Comparison of ENCODE assay signal across 8 mouse cellular contexts in genomic region chr4:70220277-70221180, GRCm38 (mm10).
DNase-seq lines count a peak whose midpoint lies in the region; ATAC-seq lines count a peak whose summit lies in the region.

No protein-coding gene starts in this region.

- H3K27ac ChIP-seq in hindbrain, embryonic 15.5 days (replicated peaks) = 0 out of 2 replicates have a peak overlapping the region, but pooled peaks have one; percentile 12
- no peak overlapping the region for H3K27ac ChIP-seq in hindbrain, embryonic 11.5 days (ENCODE audit: low read depth, low read length)

- peaks cover 10% of the 10 kb centered on the region; the same call in 1 of the 2 replicates for H3K4me1 ChIP-seq in hindbrain, embryonic 15.5 days (replicated peaks)
- no peaks in the 10 kb centered on the region for H3K4me1 ChIP-seq in hindbrain, embryonic 11.5 days (replicated peaks; ENCODE audit: control insufficient read depth, insufficient read depth, low read length)

- H3K36me3 ChIP-seq in hindbrain, embryonic 15.5 days = peaks cover 19% of the 10 kb centered on the region
- 0 out of 2 replicates have a peak, but pooled peaks cover 3% of the 10 kb centered on the region for H3K36me3 ChIP-seq in hindbrain, embryonic 11.5 days (ENCODE audit: control insufficient read depth, insufficient read depth, low read length)

- H3K4me3 ChIP-seq in hindbrain, embryonic 15.5 days = no peak overlapping the region
- H3K4me3 ChIP-seq in hindbrain, embryonic 11.5 days (ENCODE audit: low read depth, low read length) = no peak overlapping the region

- no peak overlapping the region for H3K4me2 ChIP-seq in hindbrain, embryonic 15.5 days
- no peak overlapping the region for H3K4me2 ChIP-seq in hindbrain, embryonic 11.5 days (replicated peaks; ENCODE audit: low read depth, low read length)

- H3K9ac ChIP-seq in hindbrain, embryonic 15.5 days = no peak overlapping the region
- H3K9ac ChIP-seq in hindbrain, embryonic 11.5 days (ENCODE audit: low read depth, low read length) = no peak overlapping the region

- WGBS in hindbrain, embryonic 15.5 days = 59% methylated on average over 10 of the region's 10 CpGs
- WGBS in hindbrain, embryonic 11.5 days = 85% methylated on average over 10 of the region's 10 CpGs

- H3K9me3 ChIP-seq in hindbrain, embryonic 15.5 days = no peaks in the 10 kb centered on the region
- no peaks in the 10 kb centered on the region for H3K9me3 ChIP-seq in hindbrain, embryonic 11.5 days (ENCODE audit: control insufficient read depth, low read length)

- no peaks in the 10 kb centered on the region for H3K27me3 ChIP-seq in hindbrain, embryonic 15.5 days
- H3K27me3 ChIP-seq in hindbrain, embryonic 11.5 days (ENCODE audit: control insufficient read depth, insufficient read depth, low read length) = no peaks in the 10 kb centered on the region

- no peak for DNase-seq in hindbrain, embryonic 11.5 days (ENCODE audit: low spot score)
- peak; percentile 66 for DNase-seq in adrenal gland, postnatal 14 days
- DNase-seq in heart, adult 8-10 months (ENCODE audit: low spot score) = peak; percentile 86
- peak; percentile 34 for DNase-seq in kidney, postnatal 10 days
- peak; percentile 36 for DNase-seq in lung, postnatal 14 days
- DNase-seq in B cell, adult 2 months = no peak
- DNase-seq in cerebellum, postnatal 14 days = no peak

- no peak; the same call in 1 of the 2 replicates for ATAC-seq in hindbrain, embryonic 15.5 days (ENCODE audit: low FRiP score, low read depth)
- ATAC-seq in hindbrain, embryonic 11.5 days (ENCODE audit: low FRiP score) = no peak

Comparison
In these comparisons a context has a peak if more than half of its experiments do, and no peak if none do; other contexts are left out.
1. DNase-seq: peak in adrenal gland, postnatal 14 days (single experiment), heart, adult 8-10 months (single experiment), kidney, postnatal 10 days (single experiment) and lung, postnatal 14 days (single experiment); none in hindbrain, embryonic 11.5 days (single experiment), B cell, adult 2 months (0 of 2) and cerebellum, postnatal 14 days (0 of 2).